Mouse (Mus musculus): ENCODE measurements at regions not wholly inside any gene's neighbourhood (a gene's known extent, or its start where the extent isn't known, plus 50 kb on each side); places are given as distances from the start of the nearest gene placed in this dataset.

GRCm38 (mm10) chr17:14540269-14540975 lies 153.6 kb downstream of the Thbs2 start:
- no peak for DNase-seq (ENCODE audit: low spot score in 2 of 2)

GRCm38 (mm10) chr17:14539651-14540050 lies 154.4 kb downstream of the Thbs2 start:
- DNase-seq (ENCODE audit: low spot score in 2 of 2): no peak

GRCm38 (mm10) chr17:14539191-14539590 lies 154.8 kb downstream of the Thbs2 start:
- no peak for DNase-seq (ENCODE audit: low spot score in 2 of 2)

GRCm38 (mm10) chr17:14538527-14538926 lies 155.5 kb downstream of the Thbs2 start:
- DNase-seq (ENCODE audit: low spot score in 2 of 2): no peak

- DNase-seq (ENCODE audit: low spot score in 2 of 2): no peak
These were observed 161.1 kb downstream of the Thbs2 start for GRCm38 (mm10) chr17:14532979-14533314.

GRCm38 (mm10) chr17:14532298-14532978 lies 161.6 kb downstream of the Thbs2 start:
- peak in 1 of 2 experiments; percentile 33 for DNase-seq (ENCODE audit: low spot score in 2 of 2)

GRCm38 (mm10) chr17:14531796-14532195 lies 162.2 kb downstream of the Thbs2 start:
- DNase-seq (ENCODE audit: low spot score in 2 of 2): no peak

GRCm38 (mm10) chr17:14527691-14528090 lies 166.3 kb downstream of the Thbs2 start:
- DNase-seq (ENCODE audit: low spot score in 2 of 2): no peak

- DNase-seq (ENCODE audit: low spot score in 2 of 2): no peak
These were observed 168.8 kb downstream of the Thbs2 start for GRCm38 (mm10) chr17:14525255-14525654.

- peak in 1 of 2 experiments; percentile 72 for DNase-seq (ENCODE audit: low spot score in 2 of 2)
These were observed 169.4 kb downstream of the Thbs2 start for GRCm38 (mm10) chr17:14524426-14525236.

- no peak for DNase-seq (ENCODE audit: low spot score in 2 of 2)
These were observed 172.0 kb downstream of the Thbs2 start for GRCm38 (mm10) chr17:14522011-14522410.

GRCm38 (mm10) chr17:14520565-14520964 lies 173.5 kb downstream of the Thbs2 start:
- peak in 1 of 2 experiments; percentile 84 for DNase-seq (ENCODE audit: low spot score in 2 of 2)

- no peak for DNase-seq (ENCODE audit: low spot score in 2 of 2)
These were observed 174.7 kb downstream of the Thbs2 start for GRCm38 (mm10) chr17:14519367-14519766.

GRCm38 (mm10) chr17:14518216-14518615 lies 175.8 kb downstream of the Thbs2 start:
- DNase-seq (ENCODE audit: low spot score in 2 of 2): no peak

- DNase-seq (ENCODE audit: low spot score in 2 of 2): no peak
These were observed 176.7 kb downstream of the Thbs2 start for GRCm38 (mm10) chr17:14517368-14517767.

GRCm38 (mm10) chr17:14516097-14516496 lies 177.9 kb downstream of the Thbs2 start:
- DNase-seq (ENCODE audit: low spot score in 2 of 2): peak in 1 of 2 experiments; percentile 62

- no peak for DNase-seq (ENCODE audit: low spot score in 2 of 2)
These were observed 180.6 kb downstream of the Thbs2 start for GRCm38 (mm10) chr17:14513454-14513853.

GRCm38 (mm10) chr17:14510486-14510885 lies 183.5 kb downstream of the Thbs2 start:
- DNase-seq (ENCODE audit: low spot score in 2 of 2): no peak

- no peak for DNase-seq (ENCODE audit: low spot score in 2 of 2)
These were observed 186.9 kb downstream of the Thbs2 start for GRCm38 (mm10) chr17:14507111-14507510.

- DNase-seq (ENCODE audit: low spot score in 2 of 2): peak in 1 of 2 experiments; percentile 29
These were observed 187.9 kb downstream of the Thbs2 start for GRCm38 (mm10) chr17:14506123-14506522.

GRCm38 (mm10) chr17:14505415-14505814 lies 188.6 kb downstream of the Thbs2 start:
- no peak for DNase-seq (ENCODE audit: low spot score in 2 of 2)

GRCm38 (mm10) chr17:14503670-14504069 lies 190.4 kb downstream of the Thbs2 start:
- no peak for DNase-seq (ENCODE audit: low spot score in 2 of 2)
